Mouse (Mus musculus) heart, postnatal 0 days (tissue): ENCODE measurements around the gene Itpr1.

Experiments
- CTCF ChIP-seq: IDR thresholded peaks from 2 replicates; pipeline ENCODE4 v1.5.1; 2016; ENCODE audit warnings: antibody characterized with exemption, control low read depth, low read depth
- EP300 ChIP-seq: IDR thresholded peaks from 2 replicates; pipeline ENCODE4 v1.6.1; 2016; ENCODE audit warnings: antibody characterized with exemption, low read depth

- TF ChIP-seq CTCF (no peak), EP300 (no peak)
Observed at GRCm38 (mm10) chr6:108257225-108257624, 44.3 kb downstream of the Itpr1 start.
